Mouse (Mus musculus): ENCODE data around the gene Fbxl8.
A peak's percentile ranks its signal among the peaks of the same experiment; 100 is the strongest.

Fbxl8 gene

GRCm38 (mm10) chr8:105285514-105285913 lies 21.1 kb downstream of the Fbxl8 start:
- DNase-seq = peak; percentile 4

GRCm38 (mm10) chr8:105286907-105287306 lies 22.5 kb downstream of the Fbxl8 start:
- DNase-seq = peak; percentile 3

GRCm38 (mm10) chr8:105288231-105288630 lies 23.8 kb downstream of the Fbxl8 start:
- DNase-seq = peak; percentile 3

GRCm38 (mm10) chr8:105288958-105289732 lies 24.7 kb downstream of the Fbxl8 start:
- DNase-seq = peak; percentile 96

- peak; percentile 47 for DNase-seq
These were observed 25.5 kb downstream of the Fbxl8 start, which contains the start of gene 4931428F04Rik for GRCm38 (mm10) chr8:105289805-105290460. Gene 4931428F04Rik (minus strand): TSS chr8:105289864.

GRCm38 (mm10) chr8:105290554-105291314 lies 26.3 kb downstream of the Fbxl8 start:
- peak; percentile 91 for DNase-seq

GRCm38 (mm10) chr8:105291364-105291763 lies 26.9 kb downstream of the Fbxl8 start:
- peak; percentile 4 for DNase-seq

GRCm38 (mm10) chr8:105291802-105292201 lies 27.4 kb downstream of the Fbxl8 start:
- peak; percentile 3 for DNase-seq

GRCm38 (mm10) chr8:105292471-105292870 lies 28.0 kb downstream of the Fbxl8 start:
- no peak for DNase-seq

GRCm38 (mm10) chr8:105293405-105293804 lies 29.0 kb downstream of the Fbxl8 start:
- no peak for DNase-seq

- no peak for DNase-seq
These were observed 30.3 kb downstream of the Fbxl8 start for GRCm38 (mm10) chr8:105294776-105295175.

- DNase-seq = no peak
These were observed 30.8 kb downstream of the Fbxl8 start for GRCm38 (mm10) chr8:105295256-105295655.

- DNase-seq = no peak
These were observed 31.6 kb downstream of the Fbxl8 start, which contains the start of gene Exoc3l for GRCm38 (mm10) chr8:105295895-105296573. Gene Exoc3l (minus strand): TSS chr8:105296101.

- peak; percentile 95 for DNase-seq
These were observed 33.2 kb downstream of the Fbxl8 start, which contains the start of gene E2f4 for GRCm38 (mm10) chr8:105297511-105298192. Gene E2f4 (plus strand): TSS chr8:105297663.

GRCm38 (mm10) chr8:105298351-105299252 lies 34.2 kb downstream of the Fbxl8 start:
- DNase-seq = peak; percentile 6

GRCm38 (mm10) chr8:105299962-105300361 lies 35.5 kb downstream of the Fbxl8 start:
- DNase-seq = no peak

- no peak for DNase-seq
These were observed 38.9 kb downstream of the Fbxl8 start for GRCm38 (mm10) chr8:105303396-105303795.

GRCm38 (mm10) chr8:105303874-105304273 lies 39.4 kb downstream of the Fbxl8 start:
- no peak for DNase-seq

GRCm38 (mm10) chr8:105304325-105305210 lies 40.1 kb downstream of the Fbxl8 start:
- DNase-seq = no peak

Data from right cerebral cortex, postnatal 14 days (tissue).